Mouse (Mus musculus) liver, embryonic 16.5 days (tissue): ENCODE results near the gene Prkd3. TPM values are rescaled to one million over a fixed set of nuclear protein-coding genes. Genes with fewer than 3 reads are reported as not detected.

Experiments used
- ATAC-seq: fragments of 200-750 bp; cut with Nextera tagmentation; 2 replicates; pipeline ENCODE4 v1.8.0; 2017; ENCODE audit warnings: low read depth, mild to moderate bottlenecking, moderate number of reproducible peaks, moderate library complexity
- H3K27ac ChIP-seq: fragments of 300-500 bp; sonication (generic); 2 replicates; pipeline ENCODE4 v1.5.1; 2014; ENCODE audit warnings: mild to moderate bottlenecking, low read length
- H3K27me3 ChIP-seq: fragments of 300-500 bp; sonication (generic); 2 replicates; pipeline ENCODE4 v1.6.1; 2014; ENCODE audit warnings: low read depth, low read length, mixed read lengths; ENCODE audit not compliant: control insufficient read depth, insufficient read depth
- H3K36me3 ChIP-seq: fragments of 300-500 bp; sonication (generic); 2 replicates; pipeline ENCODE4 v1.6.1; 2014; ENCODE audit warnings: mild to moderate bottlenecking; ENCODE audit not compliant: control insufficient read depth, insufficient read depth
- H3K4me1 ChIP-seq: fragments of 300-500 bp; sonication (generic); 2 replicates; pipeline ENCODE4 v1.6.1; 2014; ENCODE audit warnings: low read depth, low read length, mixed read lengths; ENCODE audit not compliant: control insufficient read depth
- H3K4me2 ChIP-seq: fragments of 300-500 bp; sonication (generic); 2 replicates; pipeline ENCODE4 v1.6.1; 2014; ENCODE audit warnings: low read depth, low read length, mixed read lengths
- H3K4me3 ChIP-seq: fragments of 300-500 bp; sonication (generic); 2 replicates; pipeline ENCODE4 v1.5.1; 2014; ENCODE audit warnings: low read depth, mild to moderate bottlenecking, low read length
- H3K9ac ChIP-seq: fragments of 300-500 bp; sonication (generic); 2 replicates; pipeline ENCODE4 v1.6.1; 2014; ENCODE audit warnings: low read depth, low read length
- H3K9me3 ChIP-seq: fragments of 300-500 bp; sonication (generic); replicated peaks from 2 replicates; pipeline ENCODE4 v1.6.1; 2016; ENCODE audit warnings: low read length; ENCODE audit not compliant: control insufficient read depth
- WGBS: fragments of 180-500 bp; shearing (Covaris S2); extraction: QIAGEN DNeasy Blood & Tissue Kit; methylation state at CpG from one replicate; pipeline ENCODE4 v1.1.7; 2014; ENCODE audit not compliant: insufficient replicate concordance; 5-methylcytosine and 5-hydroxymethylcytosine counted together
- polyA plus RNA-seq: library from polyadenylated mRNA; unstranded; fragments of >200 nt; fragmentation: Nextera tagmentation; extraction: Ambion mirVana; gene quantifications from 2 replicates; pipeline ENCODE4 v1.2.1, GENCODE M21; 2015

The Prkd3 gene
- polyA plus RNA-seq, 1 experiment from 2014 or later = 10.6 TPM

DNA sequence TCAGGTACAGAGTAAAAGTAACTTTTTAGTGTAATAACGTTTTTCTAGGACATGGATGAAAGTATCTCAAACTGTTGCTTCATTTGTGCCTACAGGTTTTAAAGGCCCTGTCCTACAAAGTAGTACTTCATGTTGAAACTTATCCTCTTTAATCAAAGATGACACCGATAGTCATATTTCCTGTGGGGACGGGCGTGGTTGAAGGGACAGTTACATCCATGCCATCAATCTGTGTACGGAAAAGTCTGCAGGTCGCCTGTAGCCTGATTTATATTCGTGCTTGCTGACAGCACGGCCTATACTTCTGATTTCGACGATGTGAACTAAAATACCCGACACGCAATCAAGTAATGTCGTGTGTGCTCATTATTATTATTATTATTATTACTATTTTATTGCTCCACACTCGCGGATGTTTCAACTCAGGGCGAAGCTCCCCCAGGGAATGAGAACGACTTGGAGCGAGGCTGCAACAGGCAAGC is 849 bp downstream of the Prkd3 start:
- H3K4me1 ChIP-seq = peaks cover 31% of the 10 kb centered on the region
- H3K27ac ChIP-seq = peak overlapping the region; percentile 70; the same call in 1 of the 2 replicates

DNA sequence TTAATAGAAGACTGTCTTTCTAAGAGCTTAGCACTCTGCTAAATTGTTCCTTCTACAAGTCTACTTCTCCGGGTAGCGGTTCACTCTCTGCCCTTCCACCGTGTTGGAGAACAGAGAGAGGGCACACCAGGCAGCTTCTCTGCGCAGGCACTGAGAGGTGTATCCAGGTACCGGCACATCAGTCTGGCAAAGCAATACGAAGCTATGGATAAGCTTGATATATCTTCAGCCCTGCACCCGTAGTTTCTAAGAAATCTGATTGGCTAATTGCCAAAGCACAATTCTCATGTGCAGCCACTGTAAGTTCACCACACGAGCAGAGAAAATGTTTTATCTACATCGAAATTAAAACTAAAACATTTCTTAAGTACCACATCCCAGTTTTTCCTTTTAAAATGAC is 2.2 kb downstream of the Prkd3 start:
- Histone ChIP-seq H3K36me3 (no peaks in the 10 kb centered on the region), H3K4me3 (no peak overlapping the region), H3K9ac (no peak overlapping the region), H3K27ac (no peak overlapping the region), H3K27me3 (peaks cover 9% of the 10 kb centered on the region; the same call in 1 of the 2 replicates), H3K9me3 (no peaks in the 10 kb centered on the region), H3K4me1 (peaks cover 31% of the 10 kb centered on the region), H3K4me2 (no peak overlapping the region)
- no peak for ATAC-seq
- WGBS = 41% methylated on average over 9 of the region's 9 CpGs

More for the DNA sequence above, 849 bp downstream of the Prkd3 start:
- Histone ChIP-seq H3K36me3 (no peaks in the 10 kb centered on the region), H3K4me2 (peak overlapping the region; percentile 84), H3K27me3 (peaks cover 9% of the 10 kb centered on the region; the same call in 1 of the 2 replicates), H3K9ac (peak overlapping the region; percentile 79), H3K9me3 (no peaks in the 10 kb centered on the region), H3K4me3 (peak overlapping the region; percentile 75)
- no peak for ATAC-seq
- under 1% methylated on average over 18 of the region's 18 CpGs for WGBS

DNA sequence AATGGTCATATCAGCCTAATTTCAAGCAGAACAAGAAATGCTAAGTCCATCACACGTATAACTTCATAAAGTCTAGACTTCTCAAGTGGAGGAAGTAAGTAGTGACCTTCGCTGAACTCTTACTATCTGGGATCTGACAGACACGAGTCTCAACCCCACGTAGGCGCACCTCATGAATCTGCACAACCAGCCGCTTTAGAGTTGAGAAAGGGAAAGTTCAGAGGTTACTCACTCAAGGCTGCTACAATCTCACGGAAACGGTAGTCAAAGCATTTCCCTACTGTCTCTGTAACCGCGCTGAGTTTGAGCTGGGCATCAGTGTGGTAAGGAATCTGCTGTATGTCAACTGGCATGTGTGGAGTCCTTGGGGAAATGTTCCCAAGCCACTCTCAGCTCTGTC is 4.8 kb downstream of the Prkd3 start:
- Histone ChIP-seq H3K36me3 (peaks cover 3% of the 10 kb centered on the region), H3K4me3 (no peak overlapping the region), H3K9me3 (no peaks in the 10 kb centered on the region), H3K9ac (no peak overlapping the region), H3K27me3 (peaks cover 3% of the 10 kb centered on the region; the same call in 1 of the 2 replicates), H3K4me2 (no peak overlapping the region), H3K4me1 (peaks cover 29% of the 10 kb centered on the region), H3K27ac (no peak overlapping the region)
- WGBS = 46% methylated on average over 10 of the region's 10 CpGs
- no peak for ATAC-seq

- H3K4me2 ChIP-seq = no peak overlapping the region
- 24% methylated on average over 2 of the region's 2 CpGs for WGBS
- ATAC-seq = peak; percentile 76
Measured at GRCm38 (mm10) chr17:79014911-79015685, 5.5 kb downstream of the Prkd3 start.

GRCm38 (mm10) chr17:79013625-79014024 is 7.0 kb downstream of the Prkd3 start:
- H3K9ac ChIP-seq = no peak overlapping the region
- no peak for ATAC-seq
- no peaks in the 10 kb centered on the region for H3K27me3 ChIP-seq
- WGBS = 34% methylated on average over 2 of the region's 2 CpGs
- H3K4me1 ChIP-seq = peaks cover 23% of the 10 kb centered on the region
- H3K27ac ChIP-seq = no peak overlapping the region
- H3K9me3 ChIP-seq = no peaks in the 10 kb centered on the region
- H3K4me2 ChIP-seq = no peak overlapping the region
- H3K4me3 ChIP-seq = no peak overlapping the region
- H3K36me3 ChIP-seq = peaks cover 3% of the 10 kb centered on the region

More at GRCm38 (mm10) chr17:79014911-79015685, 5.5 kb downstream of the Prkd3 start:
- Histone ChIP-seq H3K9ac (no peak overlapping the region), H3K27ac (no peak overlapping the region), H3K36me3 (peaks cover 3% of the 10 kb centered on the region), H3K4me3 (no peak overlapping the region), H3K9me3 (no peaks in the 10 kb centered on the region), H3K4me1 (peaks cover 29% of the 10 kb centered on the region), H3K27me3 (no peaks in the 10 kb centered on the region)

- no peak overlapping the region for H3K4me3 ChIP-seq
Measured at GRCm38 (mm10) chr17:78999745-79000270, 20.8 kb downstream of the Prkd3 start.

DNA sequence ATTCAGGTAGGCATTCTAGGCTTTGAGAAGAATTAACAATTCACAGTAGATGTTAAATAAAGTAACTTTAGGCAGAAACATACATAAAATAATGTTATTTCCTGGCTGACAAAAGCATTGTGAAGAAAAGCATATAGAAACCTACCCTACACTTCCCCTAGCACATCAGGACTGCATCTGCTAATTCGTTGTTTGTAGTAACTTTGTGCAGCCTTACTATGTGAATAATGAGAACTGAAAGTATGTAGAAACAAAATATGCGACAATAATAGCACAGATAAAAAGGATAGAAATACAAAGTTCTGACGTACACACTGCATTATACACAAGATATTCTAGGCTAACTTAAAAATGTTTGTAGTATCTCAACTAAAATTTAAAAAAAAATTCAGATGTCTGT is 21.4 kb downstream of the Prkd3 start:
- Histone ChIP-seq H3K27me3 (no peaks in the 10 kb centered on the region), H3K4me3 (no peak overlapping the region), H3K4me1 (peaks cover 3% of the 10 kb centered on the region; the same call in 1 of the 2 replicates), H3K36me3 (no peaks in the 10 kb centered on the region), H3K9ac (no peak overlapping the region), H3K4me2 (no peak overlapping the region), H3K27ac (no peak overlapping the region), H3K9me3 (no peaks in the 10 kb centered on the region)
- no peak for ATAC-seq
- 71% methylated on average over 3 of the region's 3 CpGs for WGBS

More at GRCm38 (mm10) chr17:78999745-79000270, 20.8 kb downstream of the Prkd3 start:
- Histone ChIP-seq H3K27me3 (no peaks in the 10 kb centered on the region), H3K9me3 (no peaks in the 10 kb centered on the region), H3K36me3 (no peaks in the 10 kb centered on the region), H3K4me1 (peaks cover 3% of the 10 kb centered on the region; the same call in 1 of the 2 replicates), H3K9ac (no peak overlapping the region), H3K4me2 (no peak overlapping the region), H3K27ac (no peak overlapping the region)
- no peak for ATAC-seq
- WGBS = 76% methylated on average over 4 of the region's 4 CpGs

- no peak for ATAC-seq
- no peaks in the 10 kb centered on the region for H3K27me3 ChIP-seq
Measured at GRCm38 (mm10) chr17:78998130-78998529, 22.5 kb downstream of the Prkd3 start.

More at GRCm38 (mm10) chr17:78998130-78998529, 22.5 kb downstream of the Prkd3 start:
- Histone ChIP-seq H3K9me3 (no peaks in the 10 kb centered on the region), H3K4me1 (peaks cover 3% of the 10 kb centered on the region; the same call in 1 of the 2 replicates), H3K4me2 (no peak overlapping the region), H3K27ac (no peak overlapping the region), H3K4me3 (no peak overlapping the region), H3K36me3 (no peaks in the 10 kb centered on the region), H3K9ac (no peak overlapping the region)
- 57% methylated on average over 2 of the region's 2 CpGs for WGBS
